Mouse (Mus musculus) layer of hippocampus, postnatal 10 days (tissue): ENCODE measurements around the gene Ptprb. TPM values are rescaled to one million over a fixed set of nuclear protein-coding genes. Genes with fewer than 3 reads are reported as not detected.

Experiments
- DNase-seq, 2 experiments: peaks; one replicate each; pipeline ENCODE4 v3.0.0; 2021; ENCODE audit warnings: low spot score in 2 of 2
- long read RNA-seq: library from polyadenylated mRNA; stranded (forward); transcript quantifications from one replicate; pipeline ENCODE4 v2.0.0, GENCODE M21; 2023
- total RNA-seq, 2 experiments: library from RNA; stranded (reverse); gene quantifications; 2 replicates each; pipeline ENCODE4 v1.2.3; 2021

The Ptprb gene
- total RNA-seq = 10 to 100 TPM; 18.8 to 19.9 TPM
- long read RNA-seq, partial matches to known transcripts = 3 of 4 reads
- long read RNA-seq, other reads (novel, unspliced or antisense) = 1 of 4 reads

GRCm38 (mm10) chr10:116275280-116275679, at the start of gene Ptprb:
Gene Ptprb (plus strand): TSS chr10:116275523.
- DNase-seq = no peak

GRCm38 (mm10) chr10:116235299-116235698, 40.0 kb upstream of the Ptprb start:
- DNase-seq = no peak

DNA sequence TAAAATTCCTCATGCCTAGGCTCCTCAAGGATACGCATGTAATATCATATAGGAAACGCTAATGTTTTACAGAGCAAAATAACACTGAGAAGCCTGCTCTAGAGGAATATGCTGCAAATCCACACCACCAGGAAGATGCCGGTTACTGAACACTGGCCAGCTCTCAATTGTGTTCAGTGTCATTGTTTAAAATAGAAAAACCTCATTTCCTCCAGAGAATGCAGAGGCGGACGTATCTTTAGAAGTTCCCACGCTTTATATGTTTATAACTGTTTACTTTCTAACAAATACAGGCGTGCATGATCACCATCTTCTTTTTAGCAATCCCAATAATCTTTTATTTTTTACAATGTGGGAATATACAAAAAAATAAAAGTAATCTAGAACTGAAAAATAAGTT, 33.1 kb upstream of the Ptprb start:
- DNase-seq = no peak

DNA sequence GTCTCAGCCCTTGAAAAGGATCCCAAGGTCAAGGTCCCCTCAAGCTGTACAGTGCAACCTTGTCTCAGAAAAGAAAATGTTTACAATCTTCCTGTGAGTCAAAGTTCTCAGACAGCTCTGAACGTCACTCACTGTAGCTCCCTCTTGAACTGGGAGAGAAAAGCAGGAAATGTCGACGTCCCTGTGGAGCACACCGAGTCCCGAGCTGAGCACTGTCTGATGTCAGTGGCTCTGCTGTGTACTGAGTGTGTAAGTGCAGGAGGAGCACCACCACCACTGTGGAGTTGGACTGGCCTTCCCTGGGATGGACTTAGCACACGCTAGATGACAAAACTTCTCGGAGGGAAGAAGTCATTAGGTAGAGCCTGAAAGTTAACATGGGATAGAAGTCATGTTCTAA, 31.9 kb upstream of the Ptprb start:
- DNase-seq = no peak

DNA sequence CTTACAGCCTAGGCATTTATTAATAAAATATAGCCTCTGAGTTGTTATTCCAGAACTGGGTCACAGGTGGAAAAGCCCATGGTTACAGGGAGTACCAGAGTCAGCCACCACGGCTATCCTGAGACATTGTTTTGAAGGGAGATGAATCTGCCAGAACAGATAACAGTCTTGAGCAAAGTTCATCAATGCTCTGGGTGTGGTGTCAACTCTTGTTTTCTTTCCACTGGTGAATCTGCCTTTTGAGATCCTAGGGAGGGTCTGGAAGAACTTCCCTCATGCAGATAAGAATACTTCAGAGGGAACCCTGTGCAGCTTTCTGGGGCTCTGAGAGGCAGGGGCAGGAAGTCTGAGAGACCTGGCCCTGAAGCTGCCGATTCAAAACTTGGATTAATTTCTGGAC, 29.7 kb upstream of the Ptprb start:
- no peak for DNase-seq

DNA sequence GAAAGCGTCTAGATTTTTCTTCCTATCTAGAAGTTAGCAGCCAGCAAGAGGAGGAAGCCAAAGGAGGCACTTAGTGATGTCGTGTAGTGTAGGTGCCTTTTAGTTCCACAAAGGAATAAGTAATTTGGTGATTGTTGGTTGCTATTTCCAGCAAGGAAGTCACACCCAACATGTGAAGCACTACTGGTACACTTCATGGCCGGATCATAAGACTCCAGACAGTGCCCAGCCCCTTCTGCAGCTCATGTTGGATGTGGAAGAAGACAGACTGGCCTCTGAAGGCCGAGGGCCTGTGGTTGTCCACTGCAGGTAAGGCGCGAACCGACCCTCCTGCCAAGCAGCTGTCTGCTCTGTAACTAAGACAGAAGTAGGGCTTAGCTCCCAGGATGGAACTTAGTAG, 22.7 kb upstream of the Ptprb start:
- no peak for DNase-seq

- no peak for DNase-seq
Observed at GRCm38 (mm10) chr10:116253972-116254371, 21.4 kb upstream of the Ptprb start.

DNA sequence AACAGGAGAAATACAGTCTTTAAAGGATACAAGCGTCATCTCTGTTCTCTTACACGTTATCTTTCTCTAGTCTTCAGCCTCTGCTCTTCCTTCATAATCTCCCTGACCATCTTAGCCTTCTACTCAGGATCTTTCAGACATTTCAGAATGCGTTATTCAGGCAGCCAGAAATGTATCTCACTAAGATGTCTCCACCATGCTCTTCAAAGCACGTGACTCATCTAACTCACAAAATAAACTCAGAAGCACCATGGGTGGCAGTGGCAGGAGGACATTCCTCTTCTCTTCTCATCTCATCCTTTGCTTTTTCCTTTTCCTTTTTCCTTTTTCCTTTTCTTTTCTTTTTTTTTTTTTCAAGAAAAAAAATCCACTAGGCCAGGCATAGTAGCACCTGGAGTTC, 16.0 kb upstream of the Ptprb start:
- DNase-seq = no peak

- peak in 1 of 2 experiments; percentile 23 for DNase-seq
Observed at GRCm38 (mm10) chr10:116260658-116261433, 14.5 kb upstream of the Ptprb start.

DNA sequence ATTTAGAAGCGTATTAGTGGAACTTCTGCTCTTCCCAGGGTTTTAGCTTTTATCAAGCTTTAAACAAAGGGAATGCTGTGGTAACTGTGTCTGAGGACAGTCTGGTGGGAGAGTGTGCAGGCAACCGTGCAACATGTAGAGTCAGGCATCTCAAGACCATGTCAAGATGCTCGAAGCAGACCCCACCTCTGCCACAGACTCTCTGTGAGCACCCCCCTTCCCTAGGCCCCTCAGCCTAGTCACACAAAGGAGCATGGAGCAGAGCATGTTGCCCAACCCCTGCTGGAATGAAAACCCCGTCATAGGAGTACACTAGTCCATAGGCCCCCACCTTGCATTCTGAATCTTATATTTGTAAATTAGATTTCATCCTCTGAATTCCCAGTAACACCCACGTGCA, 13.8 kb upstream of the Ptprb start:
- no peak for DNase-seq

DNA sequence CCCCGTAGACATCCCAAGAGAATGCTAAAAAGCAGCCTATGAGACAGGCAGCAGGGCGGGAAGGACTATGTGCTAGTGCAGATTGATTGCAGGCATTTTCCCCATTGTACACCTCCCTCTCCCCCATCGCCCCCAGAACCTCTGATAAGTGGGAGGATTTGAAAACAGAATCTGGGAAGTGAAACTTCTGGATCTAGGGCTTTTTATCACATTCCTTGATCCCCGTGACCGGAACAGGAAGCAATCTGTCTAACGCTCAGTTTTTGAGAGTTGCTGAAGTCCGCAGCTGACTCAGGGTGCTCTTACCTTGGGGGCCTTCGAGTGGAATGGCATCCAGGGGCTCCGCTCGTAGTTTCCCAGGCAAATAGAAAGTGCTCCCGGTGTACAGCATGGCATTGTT, 10.8 kb upstream of the Ptprb start:
- DNase-seq = no peak

DNA sequence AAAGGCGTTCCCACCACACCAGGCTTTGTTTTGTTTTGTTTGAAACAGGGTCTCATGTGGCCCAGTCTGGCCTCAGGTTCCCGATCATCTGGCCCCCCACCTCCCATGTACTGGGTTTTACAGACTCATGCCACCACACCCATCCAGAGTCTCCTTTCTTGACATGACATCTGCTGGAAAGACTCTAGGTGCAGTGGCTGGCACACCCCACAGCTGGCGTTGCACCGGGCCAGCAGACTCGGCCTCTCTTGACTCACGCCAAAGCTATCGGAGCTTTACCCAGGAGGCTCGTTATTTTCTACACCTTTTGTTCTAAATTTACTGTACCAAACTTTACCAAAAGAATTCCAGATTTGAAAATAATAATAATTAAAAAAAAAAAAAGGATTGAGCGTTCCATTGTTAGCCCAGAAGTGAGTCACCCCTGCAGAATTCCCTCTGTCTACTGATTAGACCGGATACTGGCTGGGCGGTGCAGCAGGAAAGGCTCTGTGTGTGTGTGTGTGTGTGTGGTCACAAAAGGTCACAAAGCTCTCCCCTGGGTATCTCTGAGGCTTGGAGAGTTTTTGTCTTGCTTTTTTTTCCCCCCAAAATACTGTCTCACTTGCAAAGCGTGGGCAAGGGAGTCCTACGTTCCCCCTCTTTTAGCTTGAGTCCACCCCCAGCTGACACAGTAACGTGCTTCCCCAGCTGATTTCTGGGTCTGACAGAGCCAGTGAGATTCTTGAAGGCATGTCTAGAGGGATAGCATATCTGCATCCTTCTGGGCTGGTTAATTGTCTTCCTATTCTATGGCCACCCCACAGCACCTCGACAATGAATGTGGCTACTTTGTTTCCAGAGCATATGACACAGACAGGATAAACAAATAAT, 8.5 kb upstream of the Ptprb start:
- no peak for DNase-seq

- DNase-seq = no peak
Observed at GRCm38 (mm10) chr10:116267434-116267822, 7.9 kb upstream of the Ptprb start.

- no peak for DNase-seq
Observed at GRCm38 (mm10) chr10:116268343-116268742, 7.0 kb upstream of the Ptprb start.

GRCm38 (mm10) chr10:116270646-116271469, 4.5 kb upstream of the Ptprb start:
- DNase-seq = no peak

DNA sequence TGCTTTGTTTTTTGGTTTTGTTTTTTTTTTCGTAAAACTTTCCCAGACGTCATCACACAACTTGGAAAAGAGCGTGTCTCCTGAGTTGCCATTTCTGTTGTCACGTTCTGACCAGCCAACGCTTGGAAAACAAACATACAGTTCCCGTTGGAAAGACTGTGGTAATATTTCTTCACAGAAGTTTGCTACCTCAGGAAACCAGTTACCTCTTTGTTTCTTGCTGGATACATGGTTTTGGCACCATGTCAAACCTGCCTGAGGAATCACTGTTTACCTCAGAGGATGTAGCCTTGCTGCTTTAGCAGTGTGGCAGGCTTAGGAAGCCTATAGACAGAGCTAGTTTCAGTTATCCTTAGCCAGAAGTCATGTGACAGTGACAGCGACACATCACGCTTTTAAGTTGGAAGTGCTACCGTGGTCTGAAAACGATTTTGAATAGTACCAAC, 3.8 kb upstream of the Ptprb start:
- no peak for DNase-seq

GRCm38 (mm10) chr10:116272156-116272555, 3.2 kb upstream of the Ptprb start:
- DNase-seq = no peak

GRCm38 (mm10) chr10:116286697-116287344, 11.5 kb downstream of the Ptprb start:
- DNase-seq = no peak

DNA sequence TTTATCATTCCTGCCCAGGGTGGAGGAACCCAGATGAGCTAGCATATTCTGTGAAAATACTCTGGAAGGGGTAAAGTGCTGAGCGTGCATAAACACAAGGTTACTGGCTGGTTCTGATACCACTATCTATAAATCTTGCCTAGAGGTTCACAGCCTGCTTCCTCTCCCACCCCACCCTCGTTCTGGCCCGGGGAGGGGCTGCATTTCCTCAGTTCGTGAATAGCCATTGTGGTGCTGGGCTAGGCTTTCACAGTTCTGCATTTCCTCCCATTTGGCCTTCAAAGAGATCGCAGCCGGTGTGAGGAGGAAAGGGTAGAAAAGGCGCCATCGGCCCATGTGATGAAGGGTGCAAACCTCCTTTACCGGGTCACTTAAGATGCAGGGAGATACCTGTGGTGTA, 12.8 kb downstream of the Ptprb start:
- no peak for DNase-seq

- no peak for DNase-seq
Observed at GRCm38 (mm10) chr10:116290483-116290882, 15.2 kb downstream of the Ptprb start.
